Mouse (Mus musculus) MEL (cell line): ENCODE measurements around the gene Pidd1. TPM values are rescaled to one million over a fixed set of nuclear protein-coding genes. Genes with fewer than 3 reads are reported as not detected.

Experiments
- BHLHE40 ChIP-seq: IDR thresholded peaks from 2 replicates; pipeline ENCODE4 v1.6.1; 2012; ENCODE audit warnings: low read depth, mild to moderate bottlenecking, inconsistent platforms, low read length, improper control_type of control experiment, borderline replicate concordance
- CHD1 ChIP-seq: IDR thresholded peaks from 2 replicates; pipeline ENCODE4 v1.6.1; 2012; ENCODE audit warnings: low read depth, mild to moderate bottlenecking, inconsistent platforms, low read length, improper control_type of control experiment
- CHD2 ChIP-seq: IDR thresholded peaks from 2 replicates; pipeline ENCODE4 v1.6.1; 2011; ENCODE audit warnings: low read length, improper control_type of control experiment
- CTCF ChIP-seq, 3 experiments: IDR thresholded peaks in 2 of 3; conservative IDR thresholded peaks in 1 of 3; 2 replicates each; pipeline ENCODE4 v1.5.1; 2011 to 2012; ENCODE audit warnings: low read length in 3 of 3, low read depth in 2 of 3, mild to moderate bottlenecking in 2 of 3, improper control_type of control experiment in 1 of 3, inconsistent platforms in 1 of 3, mixed read lengths in 1 of 3, moderate library complexity in 1 of 3; ENCODE audit not compliant: control insufficient read depth in 1 of 3, insufficient read depth in 1 of 3, poor library complexity in 1 of 3, severe bottlenecking in 1 of 3
- E2F4 ChIP-seq: IDR thresholded peaks from 2 replicates; pipeline ENCODE4 v1.6.1; 2011; ENCODE audit warnings: low read depth, low read length, improper control_type of control experiment, borderline replicate concordance
- ETS1 ChIP-seq: IDR thresholded peaks from 2 replicates; pipeline ENCODE4 v1.6.1; 2012; ENCODE audit warnings: low read depth, mild to moderate bottlenecking, inconsistent platforms, low read length, improper control_type of control experiment, moderate library complexity
- GATA1 ChIP-seq: IDR thresholded peaks from 2 replicates; pipeline ENCODE4 v1.6.1; 2011; ENCODE audit warnings: low read depth, low read length, improper control_type of control experiment
- HCFC1 ChIP-seq: IDR thresholded peaks from 2 replicates; pipeline ENCODE4 v1.6.1; 2012; ENCODE audit warnings: low read depth, mild to moderate bottlenecking, inconsistent platforms, low read length, improper control_type of control experiment, moderate library complexity
- MAX ChIP-seq: IDR thresholded peaks from 2 replicates; pipeline ENCODE4 v1.6.1; 2011; ENCODE audit warnings: low read length, improper control_type of control experiment
- MAZ ChIP-seq: IDR thresholded peaks from 2 replicates; pipeline ENCODE4 v1.6.1; 2012; ENCODE audit warnings: low read depth, mild to moderate bottlenecking, inconsistent platforms, low read length, improper control_type of control experiment
- MEF2A ChIP-seq: IDR thresholded peaks from 2 replicates; pipeline ENCODE4 v1.6.1; 2014; ENCODE audit warnings: low read depth, mild to moderate bottlenecking, inconsistent platforms, low read length, improper control_type of control experiment; ENCODE audit not compliant: poor library complexity, insufficient replicate concordance, severe bottlenecking; ENCODE audit errors: extremely low read depth
- MYB ChIP-seq: IDR thresholded peaks from 2 replicates; pipeline ENCODE4 v1.6.1; 2011; ENCODE audit warnings: mild to moderate bottlenecking, low read depth, low read length, improper control_type of control experiment
- MYC ChIP-seq: IDR thresholded peaks from 2 replicates; pipeline ENCODE4 v1.6.1; 2011; ENCODE audit warnings: low read depth, mild to moderate bottlenecking, low read length, improper control_type of control experiment, moderate library complexity
- POLR2AphosphoS2 ChIP-seq: IDR thresholded peaks from 2 replicates; pipeline ENCODE4 v1.6.1; 2011; ENCODE audit warnings: low read length, improper control_type of control experiment
- POLR2AphosphoS5 ChIP-seq: IDR thresholded peaks from 2 replicates; pipeline ENCODE4 v1.6.1; 2012; ENCODE audit warnings: low read depth, borderline replicate concordance, mild to moderate bottlenecking, inconsistent platforms, low read length, moderate library complexity, mixed read lengths
- RAD21 ChIP-seq: IDR thresholded peaks from 2 replicates; pipeline ENCODE4 v1.6.1; 2011; ENCODE audit warnings: mild to moderate bottlenecking, low read depth, low read length, improper control_type of control experiment
- RCOR1 ChIP-seq: IDR thresholded peaks from 2 replicates; pipeline ENCODE4 v1.6.1; 2012; ENCODE audit warnings: low read depth, mild to moderate bottlenecking, inconsistent platforms, low read length, improper control_type of control experiment
- SIN3A ChIP-seq: IDR thresholded peaks from 2 replicates; pipeline ENCODE4 v1.6.1; 2012; ENCODE audit warnings: low read length, improper control_type of control experiment, inconsistent platforms
- SMC3 ChIP-seq: IDR thresholded peaks from 2 replicates; pipeline ENCODE4 v1.6.1; 2011; ENCODE audit warnings: low read depth, low read length, improper control_type of control experiment
- TAL1 ChIP-seq: IDR thresholded peaks from 2 replicates; pipeline ENCODE4 v1.6.1; 2012; ENCODE audit warnings: mild to moderate bottlenecking, inconsistent platforms, low read length, moderate library complexity, mixed read lengths
- TBP ChIP-seq: IDR thresholded peaks from 2 replicates; pipeline ENCODE4 v1.8.0; 2011; ENCODE audit warnings: low read depth, low read length, improper control_type of control experiment
- UBTF ChIP-seq: IDR thresholded peaks from 2 replicates; pipeline ENCODE4 v1.6.1; 2012; ENCODE audit warnings: low read depth, mild to moderate bottlenecking, inconsistent platforms, low read length, improper control_type of control experiment, moderate library complexity, borderline replicate concordance; ENCODE audit not compliant: insufficient read depth
- ZC3H11A ChIP-seq: IDR thresholded peaks from 2 replicates; pipeline ENCODE4 v1.6.1; 2012; ENCODE audit warnings: low read depth, mild to moderate bottlenecking, inconsistent platforms, low read length, improper control_type of control experiment
- ZKSCAN1 ChIP-seq: IDR thresholded peaks from 2 replicates; pipeline ENCODE4 v1.6.1; 2012; ENCODE audit warnings: low read depth, mild to moderate bottlenecking, inconsistent platforms, low read length, improper control_type of control experiment, moderate library complexity
- ZNF384 ChIP-seq: IDR thresholded peaks from 2 replicates; pipeline ENCODE4 v1.6.1; 2012; ENCODE audit warnings: low read depth, mild to moderate bottlenecking, inconsistent platforms, low read length, improper control_type of control experiment
- polyA plus RNA-seq, 2 experiments: library from polyadenylated mRNA; stranded (reverse) in 1 of 2; unstranded in 1 of 2; fragments of >175 nt in 1 of 2; fragments of >200 nt in 1 of 2; gene quantifications; 2 replicates each; pipeline versions ENCODE4 v1.2.1 to v1.2.4; 2012; ENCODE audit warnings: low replicate concordance in 2 of 2, low read depth in 1 of 2; ENCODE audit not compliant: insufficient read length in 2 of 2, insufficient read depth in 1 of 2, missing spikeins in 1 of 2
- total RNA-seq: library from RNA; depleted of rRNA; stranded (reverse); fragments of 300-350 nt; gene quantifications from 2 replicates; pipeline ENCODE4 v1.2.3, GENCODE M21; 2012

The Pidd1 gene
- total and polyA plus RNA-seq, 3 experiments, result 6.4 to 27.2 TPM; not detected in 1

GRCm38 (mm10) chr7:141447110-141447991, 3.5 kb upstream of the Pidd1 start, which contains the start of gene Rplp2 (continued):
- TF ChIP-seq BHLHE40 (no peak; the same call in 1 of the 2 replicates), ZKSCAN1 (no peak), TAL1 (no peak), MAZ (peak; percentile 21; the same call in 1 of the 2 replicates), E2F4 (no peak), GATA1 (no peak), SIN3A (peak; percentile 93), ZNF384 (peak; percentile 50), ETS1 (peak; percentile 39; the same call in 1 of the 2 replicates), POLR2AphosphoS5 (0 out of 2 replicates have a peak, but pooled peaks have one; percentile 17), SMC3 (no peak), MYB (no peak), ZC3H11A (no peak), TBP (peak; percentile 87; the same call in 1 of the 2 replicates), MYC (peak; percentile 98), MEF2A (no peak), CTCF (IDR thresholded peaks at IDR 0.05 in 2 of 3, conservative IDR thresholded peaks at IDR 0.05 in 1 of 3; ENCODE audit: control insufficient read depth in 1 of 3, insufficient read depth in 1 of 3, low read depth in 2 of 3, low read length in 3 of 3, poor library complexity in 1 of 3, severe bottlenecking in 1 of 3) (0 out of 6 replicates have a peak, but pooled peaks of 1 of the 3 experiments have one; percentile 7), RCOR1 (no peak), HCFC1 (peak; percentile 94), CHD1 (0 out of 2 replicates have a peak, but pooled peaks have one; percentile 63), CHD2 (no peak), UBTF (no peak), MAX (peak; percentile 98), RAD21 (no peak), POLR2AphosphoS2 (peak; percentile 88)
